Mouse (Mus musculus): ENCODE results near the gene Crybg2.

GRCm38 (mm10) chr4:134053538-134053937 is 7.1 kb upstream of the Crybg2 start, which contains the start of gene Zfp683:
- TF ChIP-seq CTCF (IDR thresholded peaks at IDR 0.05; ENCODE audit: borderline replicate concordance, control insufficient read depth, extremely low read depth, insufficient read depth, low read length, poor library complexity), result no peak
- TF ChIP-seq POLR2A (IDR thresholded peaks at IDR 0.05; ENCODE audit: control insufficient read depth, extremely low read depth, insufficient read depth, low read length, poor library complexity), result no peak
